Comparison of ENCODE assay signal across 9 mouse cellular contexts in genomic region chrX:157454430-157454829, GRCm38 (mm10). TPM values are rescaled to one million over a fixed set of nuclear protein-coding genes. Genes with fewer than 3 reads are reported as not detected.
DNase-seq lines count a peak whose midpoint lies in the region; ATAC-seq and TF ChIP-seq lines count a peak whose summit lies in the region.
"Had no signal": no experiment of that assay in that cellular context is flagged by ENCODE, and none has a peak within 500 bp of the region (broad histone marks: within the 10 kb centered on the region; RNA-seq: fewer than 3 reads in every experiment).

No protein-coding gene starts in this region.

- TF ChIP-seq POLR2A in embryonic fibroblast, embryonic 13.5 days (IDR thresholded peaks at IDR 0.05; ENCODE audit: low read depth, low read length), result no peak

- 67% methylated on average over 1 of the region's 1 CpGs for WGBS in forebrain, embryonic 11.5 days
- 70% methylated on average over 1 of the region's 1 CpGs for WGBS in forebrain, embryonic 13.5 days

- H3K4me2 ChIP-seq in forebrain, embryonic 11.5 days (ENCODE audit: low read depth, low read length, severe bottlenecking), result no peak overlapping the region
- no peak overlapping the region for H3K4me2 ChIP-seq in forebrain, embryonic 13.5 days
- H3K4me2 ChIP-seq: limb, embryonic 13.5 days had no signal

- H3K4me3 ChIP-seq in forebrain, embryonic 11.5 days (ENCODE audit: low read depth, low read length), result no peak overlapping the region
- H3K4me3 ChIP-seq in forebrain, embryonic 13.5 days, result no peak overlapping the region
- H3K4me3 ChIP-seq in embryonic fibroblast, embryonic 13.5 days (ENCODE audit: insufficient read depth, low read length), result no peak overlapping the region
- H3K4me3 ChIP-seq in layer of hippocampus, adult 2 months, result no peak overlapping the region
- H3K4me3 ChIP-seq: limb, embryonic 13.5 days had no signal

- H3K27ac ChIP-seq in forebrain, embryonic 11.5 days (ENCODE audit: low read depth, low read length), result no peak overlapping the region
- no peak overlapping the region for H3K27ac ChIP-seq in forebrain, embryonic 13.5 days
- H3K27ac ChIP-seq in embryonic fibroblast, embryonic 13.5 days (ENCODE audit: insufficient read depth, low read length), result no peak overlapping the region
- no peak overlapping the region for H3K27ac ChIP-seq in layer of hippocampus, adult 2 months
- H3K27ac ChIP-seq: limb, embryonic 13.5 days had no signal

- no peaks in the 10 kb centered on the region for H3K9me3 ChIP-seq in forebrain, embryonic 11.5 days (ENCODE audit: control insufficient read depth, low read length)
- no peaks in the 10 kb centered on the region for H3K9me3 ChIP-seq in forebrain, embryonic 13.5 days (replicated peaks)
- H3K9me3 ChIP-seq: limb, embryonic 13.5 days had no signal

- no peak for ATAC-seq in forebrain, embryonic 11.5 days (replicated peaks; ENCODE audit: low FRiP score)
- no peak for ATAC-seq in forebrain, embryonic 13.5 days

- no peak overlapping the region for H3K9ac ChIP-seq in forebrain, embryonic 11.5 days (ENCODE audit: low read length)
- H3K9ac ChIP-seq in forebrain, embryonic 13.5 days, result no peak overlapping the region
- H3K9ac ChIP-seq: limb, embryonic 13.5 days had no signal

- no peaks in the 10 kb centered on the region for H3K4me1 ChIP-seq in forebrain, embryonic 11.5 days (replicated peaks; ENCODE audit: control insufficient read depth, insufficient read depth, low read length)
- H3K4me1 ChIP-seq in forebrain, embryonic 13.5 days, result no peaks in the 10 kb centered on the region
- no peaks in the 10 kb centered on the region for H3K4me1 ChIP-seq in embryonic fibroblast, embryonic 13.5 days (ENCODE audit: control insufficient read depth, insufficient read depth, low read length)
- H3K4me1 ChIP-seq: limb, embryonic 13.5 days had no signal

- peak; percentile 52; the same call in 1 of the 2 replicates for TF ChIP-seq CTCF in embryonic fibroblast, embryonic 13.5 days (IDR thresholded peaks at IDR 0.05; ENCODE audit: borderline replicate concordance, insufficient read depth, low read length)
- TF ChIP-seq CTCF in layer of hippocampus, adult 2 months (conservative IDR thresholded peaks at IDR 0.05), result peak; percentile 88

- no peaks in the 10 kb centered on the region; the same call in 1 of the 2 replicates for H3K36me3 ChIP-seq in forebrain, embryonic 11.5 days (ENCODE audit: control insufficient read depth, insufficient read depth, low read length)
- H3K36me3 ChIP-seq in forebrain, embryonic 13.5 days (ENCODE audit: poor library complexity, severe bottlenecking), result no peaks in the 10 kb centered on the region; the same call in 1 of the 2 replicates
- H3K36me3 ChIP-seq: limb, embryonic 13.5 days had no signal

- peak; percentile 68 for DNase-seq in forebrain, embryonic 11.5 days (ENCODE audit: low spot score)
- peak; percentile 63 for DNase-seq in 416B (ENCODE audit: low read depth)
- peak; percentile 57 for DNase-seq in adrenal gland, postnatal 14 days
- DNase-seq in layer of hippocampus, adult 2 months (ENCODE audit: low spot score in 2 of 2), result peak; percentile 9 to 50
- DNase-seq in lung, postnatal 25 days (ENCODE audit: low spot score), result peak; percentile 24
- DNase-seq in spleen, postnatal 36 days (ENCODE audit: low spot score in 2 of 2), result peak; percentile 6 to 22

- H3K27me3 ChIP-seq in forebrain, embryonic 11.5 days (ENCODE audit: control insufficient read depth, insufficient read depth, low read length), result no peaks in the 10 kb centered on the region
- no peaks in the 10 kb centered on the region for H3K27me3 ChIP-seq in forebrain, embryonic 13.5 days
- H3K27me3 ChIP-seq: limb, embryonic 13.5 days had no signal

RNA-seq across cellular contexts. Expression of gene Sms, which starts 37.7 kb away (rescaled TPM):
- 104 and 105 TPM in 2 replicates for polyA plus RNA-seq in forebrain, embryonic 11.5 days (2014; fragmentation: Nextera tagmentation; extraction: Ambion mirVana)
- polyA plus RNA-seq in forebrain, embryonic 13.5 days (2015; fragmentation: Nextera tagmentation; extraction: Ambion mirVana), result 120 and 139 TPM in 2 replicates
- 14.7 and 21.9 TPM in 2 replicates for total RNA-seq in adrenal gland, postnatal 14 days (2021)
- 26.5 and 26.7 TPM in 2 replicates for polyA plus RNA-seq in embryonic fibroblast, embryonic 13.5 days (2011; ENCODE audit: insufficient read length, low read depth, missing spikeins)
- 100 to 1,000 TPM in 1 of 2 experiments, 10 to 100 TPM in 1; 80.3 to 111 TPM for total RNA-seq in layer of hippocampus, adult 2 months (2021)

RNA-seq across cellular contexts. Expression of gene Phex, which starts 39.3 kb away (rescaled TPM):
- polyA plus RNA-seq in forebrain, embryonic 11.5 days (2014; fragmentation: Nextera tagmentation; extraction: Ambion mirVana), result 0.05 and 0.25 TPM in 2 replicates
- 0.08 and 0.17 TPM in 2 replicates for polyA plus RNA-seq in forebrain, embryonic 13.5 days (2015; fragmentation: Nextera tagmentation; extraction: Ambion mirVana)
- total RNA-seq in adrenal gland, postnatal 14 days (2021), result 0.07 and 0.15 TPM in 2 replicates
- polyA plus RNA-seq in embryonic fibroblast, embryonic 13.5 days (2011; ENCODE audit: insufficient read length, low read depth, missing spikeins), result 0.20 and 0.49 TPM in 2 replicates
- under 1 TPM; 0.29 to 0.38 TPM for total RNA-seq in layer of hippocampus, adult 2 months (2021)

Comparison
In these comparisons a context has a peak if more than half of its experiments do, and no peak if none do; other contexts are left out.
1. DNase-seq: peak in every context shown above with its lines; median percentile 68 in forebrain, embryonic 11.5 days; 63 in 416B; 57 in adrenal gland, postnatal 14 days; 30 in layer of hippocampus, adult 2 months; 24 in lung, postnatal 25 days; 14 in spleen, postnatal 36 days.